ENCODE assay signal across 8 mouse cellular contexts in genomic region chr19:43495846-43496245, GRCm38 (mm10). TPM values are rescaled to one million over a fixed set of nuclear protein-coding genes. Genes with fewer than 3 reads are reported as not detected.
DNase-seq lines count a peak whose midpoint lies in the region; ATAC-seq and TF ChIP-seq lines count a peak whose summit lies in the region.

No protein-coding gene starts in this region.

- TF ChIP-seq EP300 in CH12.LX (IDR thresholded peaks at IDR 0.05; ENCODE audit: low read length): no peak

- no peaks in the 10 kb centered on the region for H3K27me3 ChIP-seq in CH12.LX (replicated peaks)
- peaks cover 7% of the 10 kb centered on the region for H3K27me3 ChIP-seq in kidney, embryonic 14.5 days (ENCODE audit: control insufficient read depth, insufficient read depth, low read length)
- H3K27me3 ChIP-seq in liver, embryonic 11.5 days (replicated peaks; ENCODE audit: control insufficient read depth, insufficient read depth, low read length): peaks cover 5% of the 10 kb centered on the region; the same call in 1 of the 2 replicates

- H3K9ac ChIP-seq in CH12.LX (ENCODE audit: insufficient read depth, low read depth): no peak overlapping the region
- no peak overlapping the region for H3K9ac ChIP-seq in kidney, embryonic 14.5 days (ENCODE audit: low read depth, low read length)
- H3K9ac ChIP-seq in liver, embryonic 11.5 days (ENCODE audit: low read depth, low read length): no peak overlapping the region

- no peaks in the 10 kb centered on the region for H3K79me2 ChIP-seq in CH12.LX (replicated peaks; ENCODE audit: control insufficient read depth, extremely low read depth, insufficient read depth, poor library complexity, severe bottlenecking)

- no peak for TF ChIP-seq POLR2A in CH12.LX (IDR thresholded peaks at IDR 0.05; ENCODE audit: low read depth, low read length)

- H3K4me1 ChIP-seq in CH12.LX (ENCODE audit: control insufficient read depth in 1 of 2, insufficient read depth in 2 of 2): peaks cover 4 to 17% of the 10 kb centered on the region in 2 experiments
- 0 out of 2 replicates have a peak, but pooled peaks cover 4% of the 10 kb centered on the region for H3K4me1 ChIP-seq in kidney, embryonic 14.5 days (ENCODE audit: control insufficient read depth, insufficient read depth, low read length)
- H3K4me1 ChIP-seq in liver, embryonic 11.5 days (replicated peaks; ENCODE audit: control insufficient read depth, insufficient read depth, low read length): peaks cover 13% of the 10 kb centered on the region

- H3K4me3 ChIP-seq in CH12.LX (replicated peaks in 1 of 3; ENCODE audit: low read depth in 2 of 3, low read length in 2 of 3, poor library complexity in 1 of 3): no peak overlapping the region
- no peak overlapping the region for H3K4me3 ChIP-seq in kidney, embryonic 14.5 days (ENCODE audit: low read length)
- H3K4me3 ChIP-seq in liver, embryonic 11.5 days (ENCODE audit: low read depth, low read length): no peak overlapping the region

- ATAC-seq in granulocyte monocyte progenitor cell, adult 5-6 weeks (replicated peaks; ENCODE audit: poor library complexity, severe bottlenecking): peak; percentile 83
- ATAC-seq in kidney, embryonic 14.5 days (ENCODE audit: low FRiP score, low TSS enrichment): 0 out of 2 replicates have a peak, but pooled peaks have one; percentile 39
- no peak for ATAC-seq in liver, embryonic 11.5 days (replicated peaks; ENCODE audit: low FRiP score)

- H3K27ac ChIP-seq in CH12.LX (ENCODE audit: insufficient read depth, low read depth): no peak overlapping the region
- no peak overlapping the region for H3K27ac ChIP-seq in kidney, embryonic 14.5 days (ENCODE audit: low read depth, low read length)
- H3K27ac ChIP-seq in liver, embryonic 11.5 days (ENCODE audit: low read depth, low read length): no peak overlapping the region

- peaks cover 5% of the 10 kb centered on the region for H3K9me3 ChIP-seq in CH12.LX (replicated peaks; ENCODE audit: low read length)
- no peaks in the 10 kb centered on the region for H3K9me3 ChIP-seq in kidney, embryonic 14.5 days (ENCODE audit: control insufficient read depth, low read length)
- H3K9me3 ChIP-seq in liver, embryonic 11.5 days (ENCODE audit: control insufficient read depth, low read length): no peaks in the 10 kb centered on the region

- H3K36me3 ChIP-seq in CH12.LX (replicated peaks in 1 of 2; ENCODE audit: control insufficient read depth in 1 of 2, insufficient read depth in 1 of 2, low read length in 1 of 2): peaks cover 20 to 28% of the 10 kb centered on the region in 2 experiments
- H3K36me3 ChIP-seq in kidney, embryonic 14.5 days (ENCODE audit: control insufficient read depth, insufficient read depth, low read length): peaks cover 10% of the 10 kb centered on the region
- peaks cover 15% of the 10 kb centered on the region for H3K36me3 ChIP-seq in liver, embryonic 11.5 days (ENCODE audit: control insufficient read depth, insufficient read depth, low read length)

- TF ChIP-seq RAD21 in CH12.LX (IDR thresholded peaks at IDR 0.05; ENCODE audit: low read depth, low read length): peak; percentile 93

- in situ Hi-C loops in CH12.LX (cut with MboI; ENCODE audit: low pct_ligation_motif_present, low pct_unique_long_range_greater_than_20kb, low sequenced_read_pairs): no loop called here

- dilution Hi-C loops in CH12.LX (cut with MboI; ENCODE audit: extremely low pct_ligation_motif_present, extremely low pct_unique_long_range_greater_than_20kb, low sequenced_read_pairs): no loop called here

- peak overlapping the region; percentile 48 for H3K4me2 ChIP-seq in CH12.LX (ENCODE audit: insufficient read depth, low read depth, poor library complexity, severe bottlenecking)
- H3K4me2 ChIP-seq in kidney, embryonic 14.5 days (replicated peaks; ENCODE audit: low read depth, low read length): no peak overlapping the region
- no peak overlapping the region; the same call in 1 of the 2 replicates for H3K4me2 ChIP-seq in liver, embryonic 11.5 days

- WGBS in kidney, embryonic 14.5 days: 23% methylated on average over 5 of the region's 5 CpGs
- WGBS in liver, embryonic 11.5 days: 23% methylated on average over 5 of the region's 5 CpGs

- TF ChIP-seq CTCF in CH12.LX (conservative IDR thresholded peaks at IDR 0.05 in 1 of 2, IDR thresholded peaks at IDR 0.05 in 1 of 2; ENCODE audit: low read depth in 2 of 2, low read length in 2 of 2): peak; percentile 95 to 99

- DNase-seq in 3T3-L1 (ENCODE audit: low read depth, low spot score): peak; percentile 94
- DNase-seq in CH12.LX (ENCODE audit: extremely low read depth): peak; percentile 61
- peak; percentile 50 to 72 for DNase-seq in cerebellum, postnatal 25 days
- peak; percentile 59 for DNase-seq in liver, embryonic 11.5 days (ENCODE audit: low spot score)
- DNase-seq in naive thymus-derived CD4-positive, alpha-beta T cell, adult 2 months (ENCODE audit: low read depth): peak; percentile 76
- DNase-seq in testis, postnatal 14 days (ENCODE audit: low spot score): no peak

TF ChIP-seq in CH12.LX, 34 proteins besides CTCF, POLR2A, EP300 and RAD21:
- TF ChIP-seq SMC3 (IDR thresholded peaks at IDR 0.05; ENCODE audit: low read depth, low read length) (peak; percentile 88), SIN3A (IDR thresholded peaks at IDR 0.05; ENCODE audit: low read length) (0 out of 2 replicates have a peak, but pooled peaks have one; percentile 20), E2F4 (IDR thresholded peaks at IDR 0.05; ENCODE audit: insufficient replicate concordance, low read depth, low read length) (no peak), TCF12 (IDR thresholded peaks at IDR 0.05; ENCODE audit: low read depth, low read length) (no peak), ZC3H11A (IDR thresholded peaks at IDR 0.05; ENCODE audit: low read depth, low read length) (peak; percentile 40; the same call in 1 of the 2 replicates), IRF4 (IDR thresholded peaks at IDR 0.05; ENCODE audit: low read depth, low read length) (0 out of 2 replicates have a peak, but pooled peaks have one; percentile 15)

RNA-seq across cellular contexts. Expression of gene Got1, which starts 28.6 kb away (rescaled TPM):
- 122 and 131 TPM in 2 replicates for total RNA-seq in CH12.LX (2012; rRNA removed)
- total RNA-seq in CH12.LX (2014; rRNA removed): 164 and 176 TPM in 2 replicates
- 214 and 228 TPM in 2 replicates for polyA plus RNA-seq in CH12.LX (2012; ENCODE audit: insufficient read length, low read depth)
- total RNA-seq in granulocyte monocyte progenitor cell, adult 5-6 weeks (2014; fragmentation: Nextera tagmentation): 22.6 and 36.8 TPM in 2 replicates
- 17.3 and 21.5 TPM in 2 replicates for total RNA-seq in granulocyte monocyte progenitor cell, adult 5-6 weeks (2017)
- polyA plus RNA-seq in kidney, embryonic 14.5 days (2014; fragmentation: Nextera tagmentation; extraction: Ambion mirVana): 38.0 and 43.4 TPM in 2 replicates
- 33.7 and 37.2 TPM in 2 replicates for polyA plus RNA-seq in liver, embryonic 11.5 days (2014; fragmentation: Nextera tagmentation; extraction: Ambion mirVana)

RNA-seq across cellular contexts. Expression of gene Cnnm1, which starts 55.6 kb away (rescaled TPM):
- total RNA-seq in CH12.LX (2012; rRNA removed): not detected in 2 replicates
- total RNA-seq in CH12.LX (2014; rRNA removed): not detected in 2 replicates
- polyA plus RNA-seq in CH12.LX (2012; ENCODE audit: insufficient read length, low read depth): not detected in 2 replicates
- not detected in 2 replicates for total RNA-seq in granulocyte monocyte progenitor cell, adult 5-6 weeks (2014; fragmentation: Nextera tagmentation)
- total RNA-seq in granulocyte monocyte progenitor cell, adult 5-6 weeks (2017): not detected in 2 replicates
- 0.13 TPM in 1 of 2 replicates, not detected in the other for polyA plus RNA-seq in kidney, embryonic 14.5 days (2014; fragmentation: Nextera tagmentation; extraction: Ambion mirVana)
- 0.21 and 0.23 TPM in 2 replicates for polyA plus RNA-seq in liver, embryonic 11.5 days (2014; fragmentation: Nextera tagmentation; extraction: Ambion mirVana)
